Comparison of ENCODE assay signal across 7 mouse cellular contexts in genomic region chr14:33446561-33447023, GRCm38 (mm10). TPM values are rescaled to one million over a fixed set of nuclear protein-coding genes. Genes with fewer than 3 reads are reported as not detected.
A peak's percentile ranks its signal among the peaks of the same experiment; 100 is the strongest.
DNase-seq lines count a peak whose midpoint lies in the region; ATAC-seq and TF ChIP-seq lines count a peak whose summit lies in the region.

No protein-coding gene starts in this region.

- H3K27ac ChIP-seq in liver, adult 2 months (replicated peaks; ENCODE audit: insufficient read depth, low read depth, low read length): peak overlapping the region; percentile 66
- peak overlapping the region; percentile 94 for H3K27ac ChIP-seq in intestine, embryonic 14.5 days (ENCODE audit: low read depth)

- H3K79me2 ChIP-seq in liver, adult 2 months (ENCODE audit: control insufficient read depth, insufficient read depth, low read length): peaks cover 16% of the 10 kb centered on the region; the same call in 1 of the 2 replicates
- peaks cover 47% of the 10 kb centered on the region for H3K79me2 ChIP-seq in myocyte (ENCODE audit: control insufficient read depth, insufficient read depth)

- H3ac ChIP-seq in myocyte (ENCODE audit: control insufficient read depth, insufficient read length): peak overlapping the region; percentile 24

- peak overlapping the region; percentile 64 for H3K4me2 ChIP-seq in intestine, embryonic 14.5 days (ENCODE audit: low read length)
- H3K4me2 ChIP-seq in myocyte (ENCODE audit: low read depth): peak overlapping the region; percentile 81

- no peaks in the 10 kb centered on the region for H3K27me3 ChIP-seq in liver, adult 2 months (ENCODE audit: control insufficient read depth, insufficient read depth, low read length)
- no peaks in the 10 kb centered on the region for H3K27me3 ChIP-seq in intestine, embryonic 14.5 days (replicated peaks; ENCODE audit: control insufficient read depth, insufficient read depth, low read length)
- H3K27me3 ChIP-seq in myocyte (ENCODE audit: control insufficient read depth, insufficient read depth, insufficient read length): peaks cover 15% of the 10 kb centered on the region

- H3K4me3 ChIP-seq in liver, adult 2 months (ENCODE audit: insufficient read depth, low read depth, low read length): peak overlapping the region; percentile 81
- H3K4me3 ChIP-seq in intestine, embryonic 14.5 days (ENCODE audit: low read depth, low read length): peak overlapping the region; percentile 85
- H3K4me3 ChIP-seq in myocyte: peak overlapping the region; percentile 40

- WGBS in liver, adult 2 months: 1% methylated on average over 72 of the region's 72 CpGs
- WGBS in intestine, embryonic 14.5 days: under 1% methylated on average over 65 of the region's 72 CpGs

- no peak for TF ChIP-seq POLR2A in liver, adult 2 months (IDR thresholded peaks at IDR 0.05; ENCODE audit: extremely low read depth, insufficient read depth, low read length)
- TF ChIP-seq POLR2A in myocyte (IDR thresholded peaks at IDR 0.05; ENCODE audit: insufficient read length, low read depth): no peak

- DNase-seq in liver, adult 2 months (ENCODE audit: extremely low read depth, low read depth, low spot score): no peak
- DNase-seq in liver (no peak), R1 (ENCODE audit: low read depth, low spot score) (peak; percentile 29)
- DNase-seq in embryo, embryonic 9.5 days (ENCODE audit: extremely low spot score): peak; percentile 70
- no peak for DNase-seq in intestine, embryonic 14.5 days (ENCODE audit: low spot score)
- DNase-seq in ovary, postnatal 10 days (ENCODE audit: low spot score): no peak

- no peak for TF ChIP-seq CTCF in liver, adult 2 months (IDR thresholded peaks at IDR 0.05; ENCODE audit: low read depth, low read length)

- H3K4me1 ChIP-seq in liver, adult 2 months (ENCODE audit: control insufficient read depth, insufficient read depth, low read length): peaks cover 6% of the 10 kb centered on the region
- peaks cover 19% of the 10 kb centered on the region for H3K4me1 ChIP-seq in intestine, embryonic 14.5 days (replicated peaks; ENCODE audit: control insufficient read depth, insufficient read depth, low read length)

- no peaks in the 10 kb centered on the region for H3K36me3 ChIP-seq in liver, adult 2 months (ENCODE audit: control insufficient read depth, insufficient read depth, low read length)
- no peaks in the 10 kb centered on the region for H3K36me3 ChIP-seq in intestine, embryonic 14.5 days (ENCODE audit: control insufficient read depth, insufficient read depth, low read length)
- no peaks in the 10 kb centered on the region for H3K36me3 ChIP-seq in myocyte (ENCODE audit: control insufficient read depth, insufficient read depth)

- peak overlapping the region; percentile 92 for H3K9ac ChIP-seq in liver, adult 2 months (ENCODE audit: low read depth, low read length)
- H3K9ac ChIP-seq in intestine, embryonic 14.5 days (ENCODE audit: low read length): peak overlapping the region; percentile 81

- H3K9me3 ChIP-seq in intestine, embryonic 14.5 days (ENCODE audit: control insufficient read depth, low read length): no peaks in the 10 kb centered on the region

- ATAC-seq in intestine, embryonic 14.5 days (replicated peaks; ENCODE audit: low FRiP score, low TSS enrichment, low read depth): peak; percentile 67

TF ChIP-seq in myocyte, 11 proteins besides CTCF, POLR2A, EP300 and RAD21:
- TF ChIP-seq E2F4 (IDR thresholded peaks at IDR 0.05; ENCODE audit: insufficient read depth) (no peak), POLR2AphosphoS2 (IDR thresholded peaks at IDR 0.05; ENCODE audit: insufficient read length, low read depth) (no peak), REST (IDR thresholded peaks at IDR 0.05; ENCODE audit: insufficient read depth, insufficient read length) (no peak)

RNA-seq across cellular contexts. Expression of gene Mapk8, which starts 0.4 kb away (rescaled TPM):
- 22.4 and 26.9 TPM in 2 replicates for total RNA-seq in liver, adult 2 months (2014; rRNA removed)
- 10.4 and 12.1 TPM in 2 replicates for polyA plus RNA-seq in liver, adult 2 months (2012; rRNA removed)
- polyA plus RNA-seq in intestine, embryonic 14.5 days (2014; fragmentation: Nextera tagmentation; extraction: Ambion mirVana): 16.2 and 21.2 TPM in 2 replicates
- polyA plus RNA-seq in myocyte (2012; fragmentation: generic; extraction: Trizol): 12.0 TPM

RNA-seq across cellular contexts. Expression of gene Frmpd2, which starts 24.9 kb away (rescaled TPM):
- not detected in 2 replicates for total RNA-seq in liver, adult 2 months (2014; rRNA removed)
- not detected in 2 replicates for polyA plus RNA-seq in liver, adult 2 months (2012; rRNA removed)
- polyA plus RNA-seq in intestine, embryonic 14.5 days (2014; fragmentation: Nextera tagmentation; extraction: Ambion mirVana): 0.03 TPM in 1 of 2 replicates, not detected in the other
- polyA plus RNA-seq in myocyte (2012; fragmentation: generic; extraction: Trizol): not detected

Comparison
In these comparisons a context has a peak if more than half of its experiments do, and no peak if none do; other contexts are left out.
1. DNase-seq: peak in R1 (single experiment) and embryo, embryonic 9.5 days (single experiment); none in liver, adult 2 months (single experiment), liver (single experiment), intestine, embryonic 14.5 days (single experiment) and ovary, postnatal 10 days (single experiment).
2. Peak in every context shown above with its lines, with median percentiles within 50 percentile points of each other: H3K4me3 ChIP-seq.